Comparison of ENCODE assay signal across 7 mouse cellular contexts in genomic region chr15:8279320-8279779, GRCm38 (mm10).
DNase-seq lines count a peak whose midpoint lies in the region; ATAC-seq and TF ChIP-seq lines count a peak whose summit lies in the region.

No protein-coding gene starts in this region.

- no peak overlapping the region for H3K27ac ChIP-seq in cortical plate, adult 2 months (ENCODE audit: insufficient read depth, low read length)
- peak overlapping the region; percentile 48; the same call in 1 of the 2 replicates for H3K27ac ChIP-seq in heart, embryonic 16.5 days (ENCODE audit: low read length)
- no peak overlapping the region for H3K27ac ChIP-seq in spleen, adult 2 months (ENCODE audit: insufficient read depth, low read length)

- peak; percentile 38 for DNase-seq in MN1 (ENCODE audit: low spot score)
- peak; percentile 38 for DNase-seq in kidney, postnatal 14 days
- peak in 1 of 2 experiments; percentile 6 for DNase-seq in spleen, adult 2 months (ENCODE audit: low read depth in 1 of 2, low spot score in 2 of 2)
- no peak for DNase-seq in cerebellum, adult 9-10 months

- no peak for TF ChIP-seq POLR2A in cortical plate, adult 2 months (IDR thresholded peaks at IDR 0.05; ENCODE audit: extremely low read depth, insufficient read depth, low read length)
- no peak for TF ChIP-seq POLR2A in spleen, adult 2 months (IDR thresholded peaks at IDR 0.05; ENCODE audit: low read depth, low read length)

- no peak for TF ChIP-seq CTCF in cortical plate, adult 2 months (IDR thresholded peaks at IDR 0.05; ENCODE audit: extremely low read depth, insufficient read depth, low read length)
- no peak for TF ChIP-seq CTCF in spleen, adult 2 months (IDR thresholded peaks at IDR 0.05; ENCODE audit: extremely low read depth, insufficient read depth, insufficient read length, insufficient replicate concordance)

- H3K9me3 ChIP-seq in heart, embryonic 16.5 days (replicated peaks; ENCODE audit: control insufficient read depth, low read length), result 0 out of 2 replicates have a peak, but pooled peaks cover 2% of the 10 kb centered on the region

- peaks cover 3% of the 10 kb centered on the region; the same call in 1 of the 2 replicates for H3K36me3 ChIP-seq in heart, embryonic 16.5 days (ENCODE audit: control insufficient read depth, insufficient read depth)
- H3K36me3 ChIP-seq in spleen, adult 2 months (ENCODE audit: control insufficient read depth, insufficient read depth, low read length), result no peaks in the 10 kb centered on the region

- H3K9ac ChIP-seq in heart, embryonic 16.5 days (ENCODE audit: low read length), result peak overlapping the region; percentile 73

- H3K4me3 ChIP-seq in cortical plate, adult 2 months (ENCODE audit: insufficient read depth, low read length), result 0 out of 2 replicates have a peak overlapping the region, but pooled peaks have one; percentile 24
- H3K4me3 ChIP-seq in heart, embryonic 16.5 days (ENCODE audit: low read length), result peak overlapping the region; percentile 65
- H3K4me3 ChIP-seq in spleen, adult 2 months (ENCODE audit: extremely low read depth, insufficient read depth, insufficient read length), result peak overlapping the region; percentile 84

- WGBS in heart, embryonic 16.5 days, result 22% methylated on average over 17 of the region's 17 CpGs
- 22% methylated on average over 17 of the region's 17 CpGs for WGBS in spleen, adult 2 months

- H3K4me2 ChIP-seq in heart, embryonic 16.5 days (ENCODE audit: low read depth, low read length), result peak overlapping the region; percentile 81

- no peaks in the 10 kb centered on the region for H3K27me3 ChIP-seq in heart, embryonic 16.5 days (ENCODE audit: control insufficient read depth, insufficient read depth, low read length)
- no peaks in the 10 kb centered on the region for H3K27me3 ChIP-seq in spleen, adult 2 months (ENCODE audit: control insufficient read depth, insufficient read depth, low read length)

- H3K4me1 ChIP-seq in cortical plate, adult 2 months (ENCODE audit: control insufficient read depth, insufficient read depth, low read length), result no peaks in the 10 kb centered on the region
- H3K4me1 ChIP-seq in heart, embryonic 16.5 days (ENCODE audit: control insufficient read depth, insufficient read depth, low read length), result 0 out of 2 replicates have a peak, but pooled peaks cover 2% of the 10 kb centered on the region
- no peaks in the 10 kb centered on the region for H3K4me1 ChIP-seq in spleen, adult 2 months (ENCODE audit: control insufficient read depth, insufficient read depth, insufficient read length)

- peak; percentile 80 for ATAC-seq in heart, embryonic 16.5 days (replicated peaks; ENCODE audit: extremely low read depth, insufficient read depth, low FRiP score)
- peak; percentile 64 for ATAC-seq in megakaryocyte, adult 5-6 weeks (ENCODE audit: poor library complexity, severe bottlenecking)

Comparison
In these comparisons a context has a peak if more than half of its experiments do, and no peak if none do; other contexts are left out.
1. H3K4me3 ChIP-seq: peak in every context shown above with its lines; median percentile 84 in spleen, adult 2 months; 65 in heart, embryonic 16.5 days; 24 in cortical plate, adult 2 months.